Mouse (Mus musculus): ENCODE results near the gene Ptp4a2.
"Not testable (repeated sequence)": the region's sequence is repeated elsewhere in the genome, so short reads cannot be mapped to it uniquely, and the experiment has no call there.

The Ptp4a2 gene

GRCm38 (mm10) chr4:129884041-129884930 lies 73.3 kb downstream of the Ptp4a2 start:
- no peak for DNase-seq (ENCODE audit: low spot score)

- DNase-seq (ENCODE audit: low spot score) = no peak
Measured at GRCm38 (mm10) chr4:129889661-129890060, 78.6 kb downstream of the Ptp4a2 start.

DNA sequence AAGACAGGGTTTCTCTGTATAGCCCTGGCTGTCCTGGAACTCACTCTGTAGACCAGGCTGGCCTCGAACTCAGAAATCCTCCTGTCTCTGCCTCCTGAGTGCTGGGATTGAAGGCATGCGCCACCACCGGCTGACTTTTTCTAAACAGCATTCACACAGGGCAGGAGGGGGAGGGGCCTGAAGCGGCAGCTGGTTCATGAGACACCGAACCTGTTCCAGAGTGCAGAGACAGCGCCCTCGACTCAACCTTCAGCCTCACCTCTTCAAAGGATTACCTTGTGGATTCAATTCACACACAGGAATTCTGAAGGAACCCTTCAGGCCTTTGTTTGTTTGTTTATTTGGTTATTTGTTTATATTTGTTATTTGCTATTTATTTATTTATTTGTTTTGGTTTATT lies 79.1 kb downstream of the Ptp4a2 start:
- no peak for DNase-seq (ENCODE audit: low spot score)

DNA sequence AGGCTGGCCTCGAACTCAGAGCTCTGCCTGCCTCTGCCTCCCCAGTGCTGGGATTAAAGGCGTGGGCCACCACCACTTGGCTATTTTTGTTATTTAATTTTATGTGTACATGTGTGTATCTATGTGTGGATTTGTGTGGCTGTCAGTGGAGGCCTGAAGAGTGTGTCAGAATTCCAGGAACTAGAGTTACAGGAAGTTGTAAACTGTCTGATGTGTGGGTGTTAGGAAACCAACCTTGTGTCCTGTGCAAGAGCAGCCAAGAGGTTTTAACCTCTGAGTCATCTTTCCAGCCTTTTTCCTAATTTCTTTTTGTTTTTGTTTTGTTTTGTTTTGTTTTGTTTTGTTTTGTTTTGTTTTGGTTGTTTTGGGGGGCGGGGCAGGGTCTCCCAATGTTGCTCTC lies 83.8 kb downstream of the Ptp4a2 start:
- no peak for DNase-seq (ENCODE audit: low spot score)

DNA sequence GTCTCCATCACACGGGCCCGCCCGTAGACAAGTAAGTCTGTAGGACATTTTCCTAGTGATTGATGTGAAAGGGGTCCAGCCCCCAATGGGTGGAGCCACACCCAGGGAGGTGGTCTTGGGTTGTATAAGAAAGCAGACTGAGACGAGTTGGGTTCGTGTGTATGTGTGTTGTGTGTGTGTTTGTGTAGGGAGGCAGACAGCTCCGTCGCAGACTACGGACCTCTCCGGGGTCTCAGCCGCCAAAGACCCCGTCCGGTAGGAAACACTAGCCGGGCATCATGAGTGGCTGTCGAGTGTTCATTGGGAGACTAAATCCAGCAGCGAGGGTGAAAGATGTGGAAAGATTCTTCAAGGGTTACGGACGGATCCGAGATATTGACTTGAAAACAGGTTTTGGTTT lies 87.8 kb downstream of the Ptp4a2 start:
- DNase-seq (ENCODE audit: low spot score) = not testable (repeated sequence)
